Mouse (Mus musculus) thymus, adult 2 months (tissue): ENCODE measurements around the gene Hhatl. TPM values are rescaled to one million over a fixed set of nuclear protein-coding genes. Genes with fewer than 3 reads are reported as not detected.

Experiments used
- DNase-seq: peaks from one replicate; pipeline ENCODE4 v3.0.0; 2021
- H3K27ac ChIP-seq: fragments of 200-500 bp; 2 replicates; pipeline ENCODE4 v1.5.1; 2012; ENCODE audit warnings: low read length, control low read depth; ENCODE audit not compliant: control insufficient read depth, insufficient read depth
- H3K27me3 ChIP-seq: fragments of 200-500 bp; 2 replicates; pipeline ENCODE4 v1.6.1; 2012; ENCODE audit warnings: mild to moderate bottlenecking, low read length, moderate library complexity, mixed read lengths; ENCODE audit not compliant: control insufficient read depth, insufficient read depth
- H3K36me3 ChIP-seq: fragments of 200-500 bp; 2 replicates; pipeline ENCODE4 v1.6.1; 2012; ENCODE audit warnings: mild to moderate bottlenecking, low read length, moderate library complexity; ENCODE audit not compliant: control insufficient read depth, insufficient read depth
- H3K4me1 ChIP-seq: fragments of 200-500 bp; replicated peaks from 2 replicates; pipeline ENCODE4 v1.6.1; 2012; ENCODE audit warnings: low read length; ENCODE audit not compliant: control insufficient read depth, insufficient read depth
- H3K4me3 ChIP-seq: fragments of 200-500 bp; 2 replicates; pipeline ENCODE4 v1.5.1; 2012; ENCODE audit warnings: mild to moderate bottlenecking, low read length, control low read depth, moderate library complexity; ENCODE audit not compliant: control insufficient read depth, insufficient read depth
- CTCF ChIP-seq: fragments of 200-500 bp; IDR thresholded peaks from 2 replicates; pipeline ENCODE4 v1.5.1; 2012; ENCODE audit warnings: mild to moderate bottlenecking, control low read depth, low read length, moderate library complexity, borderline replicate concordance; ENCODE audit not compliant: control insufficient read depth, poor library complexity, insufficient read depth; ENCODE audit errors: extremely low read depth
- POLR2A ChIP-seq: fragments of 200-500 bp; IDR thresholded peaks from 2 replicates; pipeline ENCODE4 v1.6.1; 2012; ENCODE audit warnings: mild to moderate bottlenecking, low read length, control low read depth, moderate library complexity; ENCODE audit not compliant: control insufficient read depth, poor library complexity, insufficient read depth; ENCODE audit errors: extremely low read depth
- WGBS: fragments of 180-500 bp; shearing (Covaris S2); methylation state at CpG from one replicate; pipeline ENCODE4 v1.1.7; 2018; 5-methylcytosine and 5-hydroxymethylcytosine counted together
- polyA plus RNA-seq: library from polyadenylated mRNA; depleted of rRNA; stranded (reverse); fragments of >200 nt; gene quantifications from 2 replicates; pipeline ENCODE4 v1.2.3, GENCODE M21; 2012

The Hhatl gene
- polyA plus RNA-seq, 1 experiment, result 12.5 TPM

GRCm38 (mm10) chr9:121807947-121808346, 15.6 kb upstream of the Hhatl start:
- no peak overlapping the region for H3K27ac ChIP-seq
- no peaks in the 10 kb centered on the region for H3K4me1 ChIP-seq
- H3K27me3 ChIP-seq, result no peaks in the 10 kb centered on the region
- no peak overlapping the region for H3K4me3 ChIP-seq
- TF ChIP-seq CTCF, result no peak
- no peak for TF ChIP-seq POLR2A
- no peak for DNase-seq
- H3K36me3 ChIP-seq, result no peaks in the 10 kb centered on the region
- 88% methylated on average over 7 of the region's 7 CpGs for WGBS

DNA sequence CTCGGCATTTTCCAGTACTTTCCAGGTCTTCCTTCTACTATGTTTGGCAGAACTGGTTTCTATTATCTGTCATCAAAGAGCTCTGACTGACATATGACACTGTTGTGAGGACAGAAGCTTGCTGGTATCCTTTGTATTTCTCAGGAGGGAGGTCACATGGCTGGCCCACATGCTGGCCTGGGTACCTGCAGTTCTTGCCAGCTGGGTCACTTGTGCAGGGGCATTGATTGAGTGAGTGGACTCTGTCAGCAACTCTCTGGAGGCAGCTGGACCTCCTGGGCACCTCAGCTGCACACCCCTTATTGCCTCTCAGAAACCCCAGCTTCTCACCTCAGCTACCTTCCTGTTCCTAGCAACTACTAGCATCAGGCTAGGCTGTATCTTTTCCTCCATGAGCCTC, 15.2 kb upstream of the Hhatl start:
- Histone ChIP-seq H3K36me3 (no peaks in the 10 kb centered on the region), H3K27ac (no peak overlapping the region), H3K4me3 (no peak overlapping the region), H3K4me1 (no peaks in the 10 kb centered on the region), H3K27me3 (no peaks in the 10 kb centered on the region)
- TF ChIP-seq POLR2A (no peak), CTCF (no peak)
- no peak for DNase-seq
- 90% methylated on average over 1 of the region's 1 CpGs for WGBS

- WGBS, result 51% methylated on average over 7 of the region's 7 CpGs
- Histone ChIP-seq H3K27ac (no peak overlapping the region), H3K27me3 (no peaks in the 10 kb centered on the region), H3K36me3 (no peaks in the 10 kb centered on the region), H3K4me1 (no peaks in the 10 kb centered on the region), H3K4me3 (no peak overlapping the region)
- DNase-seq, result no peak
- TF ChIP-seq CTCF (no peak), POLR2A (no peak)
Observed at GRCm38 (mm10) chr9:121802747-121803146, 10.4 kb upstream of the Hhatl start.

GRCm38 (mm10) chr9:121798887-121799520, 6.7 kb upstream of the Hhatl start:
- no peak for DNase-seq
- WGBS, result 86% methylated on average over 5 of the region's 6 CpGs
- H3K4me1 ChIP-seq, result no peaks in the 10 kb centered on the region
- no peaks in the 10 kb centered on the region for H3K27me3 ChIP-seq
- no peaks in the 10 kb centered on the region for H3K36me3 ChIP-seq
- H3K27ac ChIP-seq, result no peak overlapping the region
- TF ChIP-seq POLR2A, result no peak
- H3K4me3 ChIP-seq, result no peak overlapping the region

DNA sequence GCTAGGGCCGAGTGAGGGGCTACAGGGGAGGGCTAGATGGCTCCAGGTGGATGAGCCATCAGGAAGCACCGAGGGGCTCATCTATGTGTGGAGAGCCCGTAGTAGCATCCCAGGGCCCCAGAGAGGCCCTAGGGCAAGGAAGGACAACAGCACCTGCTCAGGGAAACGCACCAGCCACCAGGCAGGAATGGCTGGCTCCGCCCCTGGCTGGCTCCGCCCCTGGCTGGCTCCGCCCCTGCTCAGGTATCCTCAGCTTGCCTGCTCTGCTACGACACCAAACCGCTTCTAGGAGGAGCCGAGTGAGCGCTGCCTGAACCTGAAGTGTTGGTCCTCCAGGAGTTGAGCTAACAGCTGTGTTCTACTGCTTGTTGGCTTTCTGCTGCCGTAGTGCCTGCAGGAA, 5.4 kb upstream of the Hhatl start:
- Histone ChIP-seq H3K4me3 (no peak overlapping the region), H3K27me3 (no peaks in the 10 kb centered on the region), H3K4me1 (no peaks in the 10 kb centered on the region), H3K27ac (no peak overlapping the region), H3K36me3 (no peaks in the 10 kb centered on the region)
- WGBS, result 37% methylated on average over 12 of the region's 12 CpGs
- no peak for DNase-seq
- TF ChIP-seq CTCF (no peak), POLR2A (no peak)

- no peaks in the 10 kb centered on the region for H3K4me1 ChIP-seq
- no peaks in the 10 kb centered on the region for H3K36me3 ChIP-seq
- H3K27ac ChIP-seq, result no peak overlapping the region
- no peak overlapping the region for H3K4me3 ChIP-seq
- 52% methylated on average over 1 of the region's 1 CpGs for WGBS
- DNase-seq, result no peak
- H3K27me3 ChIP-seq, result no peaks in the 10 kb centered on the region
- TF ChIP-seq POLR2A (no peak), CTCF (no peak)
Observed at GRCm38 (mm10) chr9:121794972-121795539, 2.7 kb upstream of the Hhatl start.

DNA sequence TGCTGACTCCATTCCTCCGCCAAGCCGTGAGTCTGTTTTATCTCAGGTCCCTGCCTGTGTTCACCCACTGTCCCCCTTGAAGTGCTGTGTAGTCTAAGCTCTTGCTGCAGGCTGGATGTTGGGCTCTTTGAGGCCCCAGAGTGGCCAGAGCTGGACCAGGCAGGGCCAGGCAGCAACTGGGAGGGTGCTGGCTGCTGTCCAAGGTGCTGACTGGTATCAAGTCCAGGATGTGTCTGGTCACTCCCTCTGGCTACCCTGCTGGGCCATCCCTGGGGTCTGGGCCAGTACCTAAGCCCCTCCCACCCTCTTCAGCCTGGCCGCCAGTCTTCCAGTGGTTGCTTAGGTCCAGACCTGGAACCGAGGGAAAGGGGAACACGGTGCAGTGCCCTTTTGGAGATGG, 1.1 kb downstream of the Hhatl start:
- no peak overlapping the region for H3K27ac ChIP-seq
- no peak overlapping the region for H3K4me3 ChIP-seq
- H3K27me3 ChIP-seq, result no peaks in the 10 kb centered on the region
- DNase-seq, result peak; percentile 7
- no peaks in the 10 kb centered on the region for H3K4me1 ChIP-seq
- no peaks in the 10 kb centered on the region for H3K36me3 ChIP-seq
- 24% methylated on average over 5 of the region's 5 CpGs for WGBS
- TF ChIP-seq CTCF, result no peak
- TF ChIP-seq POLR2A, result no peak
